Mouse (Mus musculus): ENCODE results near the gene Sephs1.
"Not testable (repeated sequence)": the region's sequence is repeated elsewhere in the genome, so short reads cannot be mapped to it uniquely, and the experiment has no call there.

Sephs1 gene

GRCm38 (mm10) chr2:4908771-4909315, 27.5 kb downstream of the Sephs1 start:
- DNase-seq = no peak

- DNase-seq = no peak
These were observed 28.5 kb downstream of the Sephs1 start for GRCm38 (mm10) chr2:4909909-4910308.

GRCm38 (mm10) chr2:4910521-4910920, 29.2 kb downstream of the Sephs1 start:
- no peak for DNase-seq

- no peak for DNase-seq
These were observed 32.6 kb downstream of the Sephs1 start for GRCm38 (mm10) chr2:4913949-4914348.

GRCm38 (mm10) chr2:4916037-4916436, 34.7 kb downstream of the Sephs1 start:
- no peak for DNase-seq

- DNase-seq = peak; percentile 52
These were observed 36.1 kb downstream of the Sephs1 start for GRCm38 (mm10) chr2:4917326-4918021.

GRCm38 (mm10) chr2:4918860-4919739, 37.7 kb downstream of the Sephs1 start, which contains the start of gene Phyh:
Phyh (plus strand) TSS chr2:4919019.
- DNase-seq = peak; percentile 83

- DNase-seq = no peak
These were observed 39.7 kb downstream of the Sephs1 start for GRCm38 (mm10) chr2:4921019-4921418.

GRCm38 (mm10) chr2:4922476-4923164, 41.3 kb downstream of the Sephs1 start:
- no peak for DNase-seq

- no peak for DNase-seq
These were observed 46.0 kb downstream of the Sephs1 start for GRCm38 (mm10) chr2:4927391-4927790.

- no peak for DNase-seq
These were observed 47.9 kb downstream of the Sephs1 start for GRCm38 (mm10) chr2:4929230-4929629.

GRCm38 (mm10) chr2:4934516-4934915, 53.2 kb downstream of the Sephs1 start:
- no peak for DNase-seq

- DNase-seq = no peak
These were observed 56.6 kb downstream of the Sephs1 start for GRCm38 (mm10) chr2:4937931-4938330.

- no peak for DNase-seq
These were observed 59.5 kb downstream of the Sephs1 start for GRCm38 (mm10) chr2:4940861-4941260.

GRCm38 (mm10) chr2:4949691-4950090, 68.3 kb downstream of the Sephs1 start:
- DNase-seq = not testable (repeated sequence)

- no peak for DNase-seq
These were observed 69.6 kb downstream of the Sephs1 start for GRCm38 (mm10) chr2:4950986-4951385.

- no peak for DNase-seq
These were observed 72.9 kb downstream of the Sephs1 start for GRCm38 (mm10) chr2:4954216-4954760.

GRCm38 (mm10) chr2:4958039-4958438, 76.7 kb downstream of the Sephs1 start:
- no peak for DNase-seq
